10 mouse cellular contexts compared by ENCODE assay signal in genomic region chr14:34345771-34346566, GRCm38 (mm10). TPM values are rescaled to one million over a fixed set of nuclear protein-coding genes. Genes with fewer than 3 reads are reported as not detected.
DNase-seq lines count a peak whose midpoint lies in the region; ATAC-seq and TF ChIP-seq lines count a peak whose summit lies in the region.
"Had no signal": no experiment of that assay in that cellular context is flagged by ENCODE, and none has a peak within 500 bp of the region (broad histone marks: within the 10 kb centered on the region; RNA-seq: fewer than 3 reads in every experiment).

No protein-coding gene starts in this region.

- WGBS in kidney, adult 2 months, result 52% methylated on average over 12 of the region's 12 CpGs
- WGBS in kidney, embryonic 15.5 days, result 53% methylated on average over 12 of the region's 12 CpGs
- 67% methylated on average over 12 of the region's 12 CpGs for WGBS in hindbrain, embryonic 14.5 days
- whole genome bisulfite sequencing in midbrain, postnatal 0 days, result 69% methylated on average over 12 of the region's 12 CpGs

- ATAC-seq in kidney, embryonic 15.5 days (replicated peaks; ENCODE audit: low FRiP score), result no peak; the same call in 1 of the 2 replicates
- ATAC-seq in hindbrain, embryonic 14.5 days (ENCODE audit: low FRiP score), result peak; percentile 43; the same call in 1 of the 2 replicates
- 0 out of 2 replicates have a peak, but pooled peaks have one; percentile 31 for ATAC-seq in midbrain, postnatal 0 days (ENCODE audit: low FRiP score)

- H3K9me3 ChIP-seq in kidney, embryonic 15.5 days (replicated peaks), result no peaks in the 10 kb centered on the region
- H3K9me3 ChIP-seq in ES-Bruce4 (replicated peaks; ENCODE audit: control insufficient read depth, insufficient read depth, low read length, poor library complexity, severe bottlenecking), result no peaks in the 10 kb centered on the region
- H3K9me3 ChIP-seq in hindbrain, embryonic 14.5 days (ENCODE audit: control insufficient read depth, low read length), result no peaks in the 10 kb centered on the region
- no peaks in the 10 kb centered on the region for H3K9me3 ChIP-seq in midbrain, postnatal 0 days (ENCODE audit: low read length)

- H3K9ac ChIP-seq in kidney, embryonic 15.5 days, result no peak overlapping the region
- H3K9ac ChIP-seq in ES-Bruce4 (ENCODE audit: low read depth, poor library complexity, severe bottlenecking), result no peak overlapping the region
- no peak overlapping the region for H3K9ac ChIP-seq in hindbrain, embryonic 14.5 days
- no peak overlapping the region for H3K9ac ChIP-seq in midbrain, postnatal 0 days (replicated peaks; ENCODE audit: low read length, poor library complexity, severe bottlenecking)

- H3K36me3 ChIP-seq in kidney, adult 2 months (ENCODE audit: control insufficient read depth, insufficient read depth, low read length), result peaks cover 16% of the 10 kb centered on the region
- H3K36me3 ChIP-seq in kidney, embryonic 15.5 days, result peaks cover 37% of the 10 kb centered on the region
- peaks cover 27% of the 10 kb centered on the region for H3K36me3 ChIP-seq in ES-Bruce4 (ENCODE audit: control insufficient read depth, insufficient read depth, low read length, poor library complexity, severe bottlenecking)
- peaks cover 38% of the 10 kb centered on the region for H3K36me3 ChIP-seq in hindbrain, embryonic 14.5 days (replicated peaks; ENCODE audit: control insufficient read depth, insufficient read depth)
- H3K36me3 ChIP-seq in midbrain, postnatal 0 days (ENCODE audit: insufficient read depth, low read length), result peaks cover 25% of the 10 kb centered on the region

- H3K4me1 ChIP-seq in kidney, adult 2 months (ENCODE audit: control insufficient read depth, insufficient read depth, low read length), result no peaks in the 10 kb centered on the region
- no peaks in the 10 kb centered on the region for H3K4me1 ChIP-seq in kidney, embryonic 15.5 days
- H3K4me1 ChIP-seq in ES-Bruce4 (ENCODE audit: control insufficient read depth, insufficient read depth, low read length), result peaks cover 3% of the 10 kb centered on the region
- H3K4me1 ChIP-seq in hindbrain, embryonic 14.5 days (replicated peaks; ENCODE audit: control insufficient read depth, insufficient read depth, low read length), result no peaks in the 10 kb centered on the region
- H3K4me1 ChIP-seq in midbrain, postnatal 0 days (ENCODE audit: insufficient read depth, low read length), result no peaks in the 10 kb centered on the region

- no peak for DNase-seq in kidney, adult 2 months
- no peak for DNase-seq in hindbrain, embryonic 14.5 days (ENCODE audit: low spot score)
- DNase-seq in midbrain, postnatal 0 days (ENCODE audit: low spot score), result no peak
- no peak for DNase-seq in gastrocnemius, postnatal 10 days
- DNase-seq in spleen, adult 12 weeks (ENCODE audit: low spot score), result no peak
- no peak for DNase-seq in urinary bladder, postnatal 14 days (ENCODE audit: low spot score)

- TF ChIP-seq POLR2A in kidney, adult 2 months (IDR thresholded peaks at IDR 0.05; ENCODE audit: low read depth, low read length), result no peak
- TF ChIP-seq POLR2A in ES-Bruce4 (IDR thresholded peaks at IDR 0.05; ENCODE audit: insufficient read depth, low read length), result no peak

- TF ChIP-seq EP300 in ES-Bruce4 (IDR thresholded peaks at IDR 0.05; ENCODE audit: insufficient read depth, low read depth, low read length), result no peak

- peak; percentile 55 for TF ChIP-seq CTCF in kidney, adult 2 months (conservative IDR thresholded peaks at IDR 0.05; ENCODE audit: insufficient read depth, insufficient read length, low read depth, low read length)
- no peak for TF ChIP-seq CTCF in ES-Bruce4 (IDR thresholded peaks at IDR 0.05; ENCODE audit: low read depth, low read length)
- peak; percentile 61 for TF ChIP-seq CTCF in midbrain, postnatal 0 days (IDR thresholded peaks at IDR 0.05)

- no peak overlapping the region for H3K27ac ChIP-seq in kidney, adult 2 months (ENCODE audit: insufficient read depth, low read depth, low read length)
- no peak overlapping the region for H3K27ac ChIP-seq in kidney, embryonic 15.5 days
- peak overlapping the region; percentile 7; the same call in 1 of the 2 replicates for H3K27ac ChIP-seq in ES-Bruce4 (ENCODE audit: insufficient read depth, low read length)
- H3K27ac ChIP-seq in hindbrain, embryonic 14.5 days, result no peak overlapping the region
- H3K27ac ChIP-seq in midbrain, postnatal 0 days (ENCODE audit: low read depth, low read length), result no peak overlapping the region

- H3K4me2 ChIP-seq in kidney, embryonic 15.5 days, result no peak overlapping the region
- no peak overlapping the region for H3K4me2 ChIP-seq in hindbrain, embryonic 14.5 days (replicated peaks)
- no peak overlapping the region for H3K4me2 ChIP-seq in midbrain, postnatal 0 days (ENCODE audit: low read depth, low read length, poor library complexity, severe bottlenecking)

- no peaks in the 10 kb centered on the region for H3K27me3 ChIP-seq in kidney, adult 2 months (replicated peaks; ENCODE audit: control insufficient read depth, insufficient read depth, low read length)
- no peaks in the 10 kb centered on the region for H3K27me3 ChIP-seq in kidney, embryonic 15.5 days
- H3K27me3 ChIP-seq in ES-Bruce4 (ENCODE audit: control insufficient read depth, insufficient read depth, low read length, poor library complexity, severe bottlenecking), result no peaks in the 10 kb centered on the region
- H3K27me3 ChIP-seq in hindbrain, embryonic 14.5 days (ENCODE audit: control insufficient read depth, insufficient read depth, low read length), result no peaks in the 10 kb centered on the region
- H3K27me3 ChIP-seq in midbrain, postnatal 0 days (ENCODE audit: insufficient read depth, low read length), result no peaks in the 10 kb centered on the region

- H3K4me3 ChIP-seq in kidney, adult 2 months (ENCODE audit: insufficient read depth, low read depth, low read length), result no peak overlapping the region
- H3K4me3 ChIP-seq in kidney, embryonic 15.5 days (replicated peaks), result no peak overlapping the region
- H3K4me3 ChIP-seq in ES-Bruce4 (ENCODE audit: low read depth, low read length), result no peak overlapping the region
- no peak overlapping the region for H3K4me3 ChIP-seq in hindbrain, embryonic 14.5 days (replicated peaks; ENCODE audit: low read length)
- no peak overlapping the region for H3K4me3 ChIP-seq in midbrain, postnatal 0 days (ENCODE audit: low read depth, low read length)

RNA-seq across cellular contexts. Expression of gene Fam25c, which starts 9.3 kb away (rescaled TPM):
- polyA plus RNA-seq in kidney, adult 2 months (2012; rRNA removed), result 16.3 and 28.4 TPM in 2 replicates
- polyA plus RNA-seq in kidney, embryonic 15.5 days (2015; fragmentation: Nextera tagmentation; extraction: Ambion mirVana), result 1.1 TPM in 1 of 2 replicates, not detected in the other
- polyA plus RNA-seq in ES-Bruce4 (2011; ENCODE audit: insufficient read depth, insufficient read length, low read depth, missing spikeins), result 3.5 and 5.7 TPM in 2 replicates
- not detected in 2 replicates for polyA plus RNA-seq in hindbrain, embryonic 14.5 days (2014; fragmentation: Nextera tagmentation; extraction: Ambion mirVana)
- total RNA-seq in midbrain, postnatal 0 days (2014; rRNA removed), result not detected in 2 replicates
- polyA plus RNA-seq in midbrain, postnatal 0 days (2015; fragmentation: Nextera tagmentation; extraction: Ambion mirVana), result not detected in 2 replicates
- total RNA-seq in gastrocnemius, postnatal 10 days (2021), result not detected
- total RNA-seq: hematopoietic stem cell, adult 5-6 weeks; MEL had no signal

RNA-seq across cellular contexts. Expression of gene Sncg, which starts 28.6 kb away (rescaled TPM):
- polyA plus RNA-seq in kidney, adult 2 months (2012; rRNA removed), result 17.6 and 19.1 TPM in 2 replicates
- 8.6 and 11.2 TPM in 2 replicates for polyA plus RNA-seq in kidney, embryonic 15.5 days (2015; fragmentation: Nextera tagmentation; extraction: Ambion mirVana)
- polyA plus RNA-seq in ES-Bruce4 (2011; ENCODE audit: insufficient read depth, insufficient read length, low read depth, missing spikeins), result 2.2 and 3.2 TPM in 2 replicates
- 213 and 251 TPM in 2 replicates for polyA plus RNA-seq in hindbrain, embryonic 14.5 days (2014; fragmentation: Nextera tagmentation; extraction: Ambion mirVana)
- total RNA-seq in midbrain, postnatal 0 days (2014; rRNA removed), result 14.3 and 22.3 TPM in 2 replicates
- polyA plus RNA-seq in midbrain, postnatal 0 days (2015; fragmentation: Nextera tagmentation; extraction: Ambion mirVana), result 26.1 and 36.8 TPM in 2 replicates
- total RNA-seq in gastrocnemius, postnatal 10 days (2021), result 10 to 100 TPM; 10.2 to 16.9 TPM
- total RNA-seq: hematopoietic stem cell, adult 5-6 weeks; MEL had no signal

RNA-seq across cellular contexts. Expression of gene Mmrn2, which starts 29.3 kb away (rescaled TPM):
- 16.2 and 19.4 TPM in 2 replicates for polyA plus RNA-seq in kidney, adult 2 months (2012; rRNA removed)
- 16.0 and 17.8 TPM in 2 replicates for polyA plus RNA-seq in kidney, embryonic 15.5 days (2015; fragmentation: Nextera tagmentation; extraction: Ambion mirVana)
- 1.3 and 1.7 TPM in 2 replicates for polyA plus RNA-seq in ES-Bruce4 (2011; ENCODE audit: insufficient read depth, insufficient read length, low read depth, missing spikeins)
- 4.5 and 5.3 TPM in 2 replicates for polyA plus RNA-seq in hindbrain, embryonic 14.5 days (2014; fragmentation: Nextera tagmentation; extraction: Ambion mirVana)
- 2.9 TPM in 2 replicates for total RNA-seq in midbrain, postnatal 0 days (2014; rRNA removed)
- 2.1 and 2.6 TPM in 2 replicates for polyA plus RNA-seq in midbrain, postnatal 0 days (2015; fragmentation: Nextera tagmentation; extraction: Ambion mirVana)
- total RNA-seq in gastrocnemius, postnatal 10 days (2021), result 10 to 100 TPM; 16.7 to 18.7 TPM
- total RNA-seq: hematopoietic stem cell, adult 5-6 weeks had no signal

RNA-seq across cellular contexts. Expression of gene Glud1, which starts 35.4 kb away (rescaled TPM):
- 236 and 242 TPM in 2 replicates for polyA plus RNA-seq in kidney, adult 2 months (2012; rRNA removed)
- 102 and 105 TPM in 2 replicates for polyA plus RNA-seq in kidney, embryonic 15.5 days (2015; fragmentation: Nextera tagmentation; extraction: Ambion mirVana)
- 285 and 305 TPM in 2 replicates for polyA plus RNA-seq in ES-Bruce4 (2011; ENCODE audit: insufficient read depth, insufficient read length, low read depth, missing spikeins)
- polyA plus RNA-seq in hindbrain, embryonic 14.5 days (2014; fragmentation: Nextera tagmentation; extraction: Ambion mirVana), result 131 and 145 TPM in 2 replicates
- 185 and 192 TPM in 2 replicates for total RNA-seq in midbrain, postnatal 0 days (2014; rRNA removed)
- polyA plus RNA-seq in midbrain, postnatal 0 days (2015; fragmentation: Nextera tagmentation; extraction: Ambion mirVana), result 114 TPM in 2 replicates
- total RNA-seq in gastrocnemius, postnatal 10 days (2021), result 100 to 1,000 TPM; 116 to 120 TPM

RNA-seq across cellular contexts. Expression of gene Shld2, which starts 35.7 kb away (rescaled TPM):
- polyA plus RNA-seq in kidney, adult 2 months (2012; rRNA removed), result 3.6 TPM in 2 replicates
- 10.5 and 11.0 TPM in 2 replicates for polyA plus RNA-seq in kidney, embryonic 15.5 days (2015; fragmentation: Nextera tagmentation; extraction: Ambion mirVana)
- 26.7 and 32.5 TPM in 2 replicates for polyA plus RNA-seq in ES-Bruce4 (2011; ENCODE audit: insufficient read depth, insufficient read length, low read depth, missing spikeins)
- 5.5 and 8.2 TPM in 2 replicates for polyA plus RNA-seq in hindbrain, embryonic 14.5 days (2014; fragmentation: Nextera tagmentation; extraction: Ambion mirVana)
- 6.4 and 8.2 TPM in 2 replicates for total RNA-seq in midbrain, postnatal 0 days (2014; rRNA removed)
- 6.9 and 8.5 TPM in 2 replicates for polyA plus RNA-seq in midbrain, postnatal 0 days (2015; fragmentation: Nextera tagmentation; extraction: Ambion mirVana)
- 1 to 10 TPM; 7.1 to 8.0 TPM for total RNA-seq in gastrocnemius, postnatal 10 days (2021)
